Mouse (Mus musculus): Measurements from ENCODE around the gene Scpep1. TPM values are rescaled to one million over a fixed set of nuclear protein-coding genes. Genes with fewer than 3 reads are reported as not detected.

Scpep1 gene
- polyA plus RNA-seq, 1 experiment from 2014 or later: 68.8 TPM

GRCm38 (mm10) chr11:88996427-88996826 is 41.2 kb upstream of the Scpep1 start:
- Histone ChIP-seq H3K4me2 (no peak overlapping the region), H3K27me3 (peaks cover 33% of the 10 kb centered on the region), H3K9ac (replicated peaks) (no peak overlapping the region), H3K27ac (no peak overlapping the region), H3K4me3 (replicated peaks) (no peak overlapping the region), H3K4me1 (replicated peaks) (0 out of 2 replicates have a peak, but pooled peaks cover 3% of the 10 kb centered on the region), H3K36me3 (no peaks in the 10 kb centered on the region), H3K9me3 (no peaks in the 10 kb centered on the region)
- 83% methylated on average over 7 of the region's 7 CpGs for WGBS
- ATAC-seq (ENCODE audit: insufficient number of reproducible peaks, insufficient read depth, low FRiP score, low TSS enrichment, low read depth): no peak

GRCm38 (mm10) chr11:88995616-88996015 is 40.4 kb upstream of the Scpep1 start:
- H3K27ac ChIP-seq: no peak overlapping the region
- H3K4me2 ChIP-seq: no peak overlapping the region
- H3K36me3 ChIP-seq: peaks cover 7% of the 10 kb centered on the region
- peaks cover 28% of the 10 kb centered on the region for H3K27me3 ChIP-seq
- 93% methylated on average over 2 of the region's 2 CpGs for WGBS
- no peak overlapping the region for H3K4me3 ChIP-seq (replicated peaks)
- H3K9ac ChIP-seq (replicated peaks): no peak overlapping the region
- no peaks in the 10 kb centered on the region for H3K9me3 ChIP-seq
- ATAC-seq (ENCODE audit: insufficient number of reproducible peaks, insufficient read depth, low FRiP score, low TSS enrichment, low read depth): no peak
- 0 out of 2 replicates have a peak, but pooled peaks cover 3% of the 10 kb centered on the region for H3K4me1 ChIP-seq (replicated peaks)

GRCm38 (mm10) chr11:88994492-88994891 is 39.2 kb upstream of the Scpep1 start:
- Histone ChIP-seq H3K9me3 (no peaks in the 10 kb centered on the region), H3K27ac (no peak overlapping the region), H3K36me3 (peaks cover 10% of the 10 kb centered on the region), H3K27me3 (peaks cover 16% of the 10 kb centered on the region), H3K4me2 (no peak overlapping the region), H3K4me1 (replicated peaks) (0 out of 2 replicates have a peak, but pooled peaks cover 3% of the 10 kb centered on the region), H3K4me3 (replicated peaks) (no peak overlapping the region), H3K9ac (replicated peaks) (no peak overlapping the region)
- ATAC-seq (ENCODE audit: insufficient number of reproducible peaks, insufficient read depth, low FRiP score, low TSS enrichment, low read depth): no peak
- WGBS: 89% methylated on average over 7 of the region's 7 CpGs

- WGBS: 18% methylated on average over 5 of the region's 5 CpGs
- peaks cover 8% of the 10 kb centered on the region for H3K27me3 ChIP-seq
- no peaks in the 10 kb centered on the region for H3K4me1 ChIP-seq (replicated peaks)
- no peak overlapping the region for H3K4me2 ChIP-seq
- no peak for ATAC-seq (ENCODE audit: insufficient number of reproducible peaks, insufficient read depth, low FRiP score, low TSS enrichment, low read depth)
- no peaks in the 10 kb centered on the region for H3K9me3 ChIP-seq
- peaks cover 17% of the 10 kb centered on the region for H3K36me3 ChIP-seq
- H3K9ac ChIP-seq (replicated peaks): no peak overlapping the region
- no peak overlapping the region for H3K27ac ChIP-seq
- no peak overlapping the region for H3K4me3 ChIP-seq (replicated peaks)
Measured at GRCm38 (mm10) chr11:88993625-88994024, 38.4 kb upstream of the Scpep1 start.

- 0 out of 2 replicates have a peak, but pooled peaks cover 3% of the 10 kb centered on the region for H3K27me3 ChIP-seq
- ATAC-seq (ENCODE audit: insufficient number of reproducible peaks, insufficient read depth, low FRiP score, low TSS enrichment, low read depth): no peak
- peaks cover 21% of the 10 kb centered on the region for H3K36me3 ChIP-seq
- H3K4me3 ChIP-seq (replicated peaks): no peak overlapping the region
- WGBS: 52% methylated on average over 7 of the region's 7 CpGs
- H3K4me1 ChIP-seq (replicated peaks): no peaks in the 10 kb centered on the region
- no peak overlapping the region for H3K9ac ChIP-seq (replicated peaks)
- H3K27ac ChIP-seq: no peak overlapping the region
- no peak overlapping the region for H3K4me2 ChIP-seq
- no peaks in the 10 kb centered on the region for H3K9me3 ChIP-seq
Measured at GRCm38 (mm10) chr11:88993186-88993585, 37.9 kb upstream of the Scpep1 start.

GRCm38 (mm10) chr11:88989530-88989929 is 34.3 kb upstream of the Scpep1 start:
- WGBS: 69% methylated on average over 5 of the region's 5 CpGs

GRCm38 (mm10) chr11:88988956-88989355 is 33.7 kb upstream of the Scpep1 start:
- Histone ChIP-seq H3K4me2 (no peak overlapping the region), H3K9ac (replicated peaks) (no peak overlapping the region), H3K4me1 (replicated peaks) (no peaks in the 10 kb centered on the region), H3K4me3 (replicated peaks) (no peak overlapping the region), H3K27ac (no peak overlapping the region), H3K9me3 (no peaks in the 10 kb centered on the region), H3K27me3 (no peaks in the 10 kb centered on the region), H3K36me3 (peaks cover 56% of the 10 kb centered on the region)
- 78% methylated on average over 5 of the region's 5 CpGs for WGBS
- no peak for ATAC-seq (ENCODE audit: insufficient number of reproducible peaks, insufficient read depth, low FRiP score, low TSS enrichment, low read depth)

More at GRCm38 (mm10) chr11:88989530-88989929, 34.3 kb upstream of the Scpep1 start:
- Histone ChIP-seq H3K4me1 (replicated peaks) (no peaks in the 10 kb centered on the region), H3K9me3 (no peaks in the 10 kb centered on the region), H3K9ac (replicated peaks) (no peak overlapping the region), H3K27me3 (no peaks in the 10 kb centered on the region), H3K36me3 (peaks cover 51% of the 10 kb centered on the region), H3K4me3 (replicated peaks) (no peak overlapping the region), H3K27ac (no peak overlapping the region), H3K4me2 (no peak overlapping the region)
- no peak for ATAC-seq (ENCODE audit: insufficient number of reproducible peaks, insufficient read depth, low FRiP score, low TSS enrichment, low read depth)

- Histone ChIP-seq H3K27me3 (no peaks in the 10 kb centered on the region), H3K9me3 (no peaks in the 10 kb centered on the region), H3K4me3 (replicated peaks) (no peak overlapping the region), H3K27ac (no peak overlapping the region), H3K4me2 (no peak overlapping the region), H3K36me3 (peaks cover 79% of the 10 kb centered on the region), H3K9ac (replicated peaks) (no peak overlapping the region), H3K4me1 (replicated peaks) (no peaks in the 10 kb centered on the region)
- no peak for ATAC-seq (ENCODE audit: insufficient number of reproducible peaks, insufficient read depth, low FRiP score, low TSS enrichment, low read depth)
- WGBS: 88% methylated on average over 10 of the region's 10 CpGs
Measured at GRCm38 (mm10) chr11:88986616-88987015, 31.4 kb upstream of the Scpep1 start.

- Histone ChIP-seq H3K4me3 (replicated peaks) (no peak overlapping the region), H3K4me1 (replicated peaks) (no peaks in the 10 kb centered on the region), H3K27ac (no peak overlapping the region), H3K27me3 (no peaks in the 10 kb centered on the region), H3K4me2 (no peak overlapping the region), H3K36me3 (peaks cover 51% of the 10 kb centered on the region), H3K9me3 (no peaks in the 10 kb centered on the region), H3K9ac (replicated peaks) (no peak overlapping the region)
- 88% methylated on average over 8 of the region's 8 CpGs for WGBS
- ATAC-seq (ENCODE audit: insufficient number of reproducible peaks, insufficient read depth, low FRiP score, low TSS enrichment, low read depth): no peak
Measured at GRCm38 (mm10) chr11:88981337-88981736, 26.1 kb upstream of the Scpep1 start.

GRCm38 (mm10) chr11:88977188-88977587 is 21.9 kb upstream of the Scpep1 start:
- no peak for ATAC-seq (ENCODE audit: insufficient number of reproducible peaks, insufficient read depth, low FRiP score, low TSS enrichment, low read depth)
- H3K27ac ChIP-seq: no peak overlapping the region
- H3K4me2 ChIP-seq: no peak overlapping the region
- peaks cover 14% of the 10 kb centered on the region for H3K36me3 ChIP-seq
- peaks cover 8% of the 10 kb centered on the region; the same call in 1 of the 2 replicates for H3K4me1 ChIP-seq (replicated peaks)
- no peaks in the 10 kb centered on the region for H3K9me3 ChIP-seq
- no peak overlapping the region for H3K4me3 ChIP-seq (replicated peaks)
- WGBS: 94% methylated on average over 5 of the region's 5 CpGs
- no peaks in the 10 kb centered on the region for H3K27me3 ChIP-seq
- no peak overlapping the region for H3K9ac ChIP-seq (replicated peaks)

- no peaks in the 10 kb centered on the region for H3K27me3 ChIP-seq
- peaks cover 8% of the 10 kb centered on the region; the same call in 1 of the 2 replicates for H3K4me1 ChIP-seq (replicated peaks)
- no peak for ATAC-seq (ENCODE audit: insufficient number of reproducible peaks, insufficient read depth, low FRiP score, low TSS enrichment, low read depth)
- H3K27ac ChIP-seq: no peak overlapping the region
- no peak overlapping the region for H3K9ac ChIP-seq (replicated peaks)
- no peak overlapping the region for H3K4me2 ChIP-seq
- H3K36me3 ChIP-seq: peaks cover 5% of the 10 kb centered on the region
- no peaks in the 10 kb centered on the region for H3K9me3 ChIP-seq
- WGBS: 94% methylated on average over 2 of the region's 2 CpGs
- H3K4me3 ChIP-seq (replicated peaks): no peak overlapping the region
Measured at GRCm38 (mm10) chr11:88976320-88976719, 21.1 kb upstream of the Scpep1 start.

Measured in limb, embryonic 12.5 days (tissue).